Mouse (Mus musculus): ENCODE data around the gene Atp13a3. TPM values are rescaled to one million over a fixed set of nuclear protein-coding genes. Genes with fewer than 3 reads are reported as not detected.

The Atp13a3 gene
- total and polyA plus RNA-seq, 2 experiments from 2014 or later, result 7.1 to 19.7 TPM

DNA sequence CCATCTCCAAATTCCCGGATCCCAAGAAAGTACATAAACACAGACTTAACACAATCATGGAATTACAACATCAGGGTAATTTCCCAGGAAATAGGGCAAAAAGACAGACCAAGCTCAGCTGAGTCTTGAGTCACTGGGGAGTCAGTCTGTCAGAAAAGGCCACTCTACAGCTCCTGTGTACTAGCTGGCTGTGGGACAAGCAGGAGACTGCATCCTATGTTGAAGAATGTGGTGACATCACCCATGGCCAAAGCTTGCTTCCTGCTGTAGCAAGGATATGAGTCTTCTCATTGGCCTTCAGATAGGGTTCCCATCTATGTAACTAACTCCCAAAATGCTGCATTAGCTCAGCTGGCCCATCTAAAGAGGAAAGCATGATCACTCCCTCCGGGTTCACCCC, 36.7 kb upstream of the Atp13a3 start:
- WGBS, result 87% methylated on average over 2 of the region's 2 CpGs
- H3K4me2 ChIP-seq (ENCODE audit: low read depth, low read length), result no peak overlapping the region
- no peak overlapping the region for H3K27ac ChIP-seq
- no peak for TF ChIP-seq CTCF (IDR thresholded peaks at IDR 0.05; ENCODE audit: low read depth)
- H3K9ac ChIP-seq (replicated peaks; ENCODE audit: low read length), result no peak overlapping the region
- DNase-seq (ENCODE audit: low spot score), result no peak
- no peak for ATAC-seq
- no peaks in the 10 kb centered on the region for H3K9me3 ChIP-seq (ENCODE audit: low read length)
- H3K4me3 ChIP-seq (ENCODE audit: low read length), result no peak overlapping the region
- H3K27me3 ChIP-seq (ENCODE audit: insufficient read depth, low read length), result no peaks in the 10 kb centered on the region
- H3K36me3 ChIP-seq (ENCODE audit: insufficient read depth, low read length), result no peaks in the 10 kb centered on the region
- H3K4me1 ChIP-seq (ENCODE audit: insufficient read depth, low read length), result no peaks in the 10 kb centered on the region

DNA sequence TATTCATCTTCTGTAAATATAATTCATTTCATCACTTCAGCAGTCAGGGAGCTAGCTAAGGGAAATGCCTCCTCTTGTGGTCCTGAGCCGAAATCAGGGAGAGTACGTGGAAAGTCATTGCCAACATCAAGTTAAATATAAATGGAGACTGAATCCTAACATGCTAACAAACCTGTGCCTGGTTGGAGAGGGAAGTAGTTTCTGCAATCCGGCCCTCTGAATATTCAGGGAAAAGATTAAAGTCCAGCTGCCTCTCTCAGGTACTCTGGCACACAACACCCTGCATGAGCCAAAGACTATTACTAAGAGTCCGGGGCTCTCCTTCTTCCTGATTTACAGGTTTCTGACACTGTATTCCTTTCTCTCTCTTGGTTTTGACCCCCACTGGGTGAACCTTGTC, 35.6 kb upstream of the Atp13a3 start:
- ATAC-seq, result no peak
- no peaks in the 10 kb centered on the region for H3K36me3 ChIP-seq (ENCODE audit: insufficient read depth, low read length)
- H3K4me3 ChIP-seq (ENCODE audit: low read length), result no peak overlapping the region
- WGBS, result 87% methylated on average over 4 of the region's 4 CpGs
- no peaks in the 10 kb centered on the region for H3K9me3 ChIP-seq (ENCODE audit: low read length)
- no peak overlapping the region for H3K27ac ChIP-seq
- H3K4me2 ChIP-seq (ENCODE audit: low read depth, low read length), result no peak overlapping the region
- no peak for DNase-seq (ENCODE audit: low spot score)
- H3K4me1 ChIP-seq (ENCODE audit: insufficient read depth, low read length), result no peaks in the 10 kb centered on the region
- H3K9ac ChIP-seq (replicated peaks; ENCODE audit: low read length), result no peak overlapping the region
- no peaks in the 10 kb centered on the region for H3K27me3 ChIP-seq (ENCODE audit: insufficient read depth, low read length)
- no peak for TF ChIP-seq CTCF (IDR thresholded peaks at IDR 0.05; ENCODE audit: low read depth)

DNA sequence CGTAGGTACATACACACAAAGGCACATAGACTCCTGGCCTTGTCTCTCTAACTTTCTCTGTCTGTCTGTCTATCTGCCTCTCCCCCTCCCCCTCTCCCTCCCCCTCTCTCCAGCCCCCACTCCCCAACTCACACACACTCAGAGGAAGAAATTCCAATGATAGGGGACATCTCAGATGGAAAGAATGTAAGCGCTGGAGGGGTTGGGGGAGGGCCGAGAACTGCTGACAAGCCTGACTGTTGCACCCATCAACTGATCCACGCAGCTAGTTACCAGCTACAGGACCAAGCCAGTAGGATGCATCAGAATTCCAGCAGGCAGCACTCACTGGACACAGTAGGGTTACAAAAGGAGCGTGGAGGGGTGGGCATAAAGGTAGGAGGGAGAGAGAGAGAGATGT, 34.1 kb upstream of the Atp13a3 start:
- no peaks in the 10 kb centered on the region for H3K9me3 ChIP-seq (ENCODE audit: low read length)
- no peak overlapping the region for H3K27ac ChIP-seq
- no peak for DNase-seq (ENCODE audit: low spot score)
- H3K27me3 ChIP-seq (ENCODE audit: insufficient read depth, low read length), result no peaks in the 10 kb centered on the region
- TF ChIP-seq CTCF (IDR thresholded peaks at IDR 0.05; ENCODE audit: low read depth), result no peak
- no peak for ATAC-seq
- no peaks in the 10 kb centered on the region for H3K4me1 ChIP-seq (ENCODE audit: insufficient read depth, low read length)
- no peak overlapping the region for H3K4me3 ChIP-seq (ENCODE audit: low read length)
- H3K4me2 ChIP-seq (ENCODE audit: low read depth, low read length), result no peak overlapping the region
- H3K9ac ChIP-seq (replicated peaks; ENCODE audit: low read length), result no peak overlapping the region
- 76% methylated on average over 5 of the region's 5 CpGs for WGBS
- no peaks in the 10 kb centered on the region for H3K36me3 ChIP-seq (ENCODE audit: insufficient read depth, low read length)

DNA sequence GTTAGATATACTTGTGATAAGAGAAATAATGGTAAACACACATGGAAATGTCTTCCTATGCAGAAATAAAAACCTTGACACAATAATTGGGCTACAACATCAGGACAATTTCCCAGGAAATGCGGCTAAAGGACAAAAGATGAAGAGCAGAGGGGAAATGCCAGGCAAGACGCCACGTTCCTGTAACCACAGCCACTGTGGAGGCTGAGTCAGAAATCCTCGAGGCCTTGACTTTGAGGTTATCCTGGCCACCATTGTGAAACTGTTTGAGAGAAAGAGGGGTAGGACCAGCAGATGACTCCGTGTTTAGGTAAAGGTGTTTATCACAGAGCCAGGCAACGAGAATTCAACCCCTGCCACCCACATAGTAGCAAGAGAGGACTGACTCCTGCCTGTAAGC, 33.6 kb upstream of the Atp13a3 start:
- Histone ChIP-seq H3K27me3 (ENCODE audit: insufficient read depth, low read length) (no peaks in the 10 kb centered on the region), H3K36me3 (ENCODE audit: insufficient read depth, low read length) (no peaks in the 10 kb centered on the region), H3K9me3 (ENCODE audit: low read length) (no peaks in the 10 kb centered on the region), H3K4me3 (ENCODE audit: low read length) (no peak overlapping the region), H3K27ac (no peak overlapping the region), H3K4me1 (ENCODE audit: insufficient read depth, low read length) (no peaks in the 10 kb centered on the region), H3K9ac (replicated peaks; ENCODE audit: low read length) (no peak overlapping the region), H3K4me2 (ENCODE audit: low read depth, low read length) (no peak overlapping the region)
- ATAC-seq, result no peak
- no peak for TF ChIP-seq CTCF (IDR thresholded peaks at IDR 0.05; ENCODE audit: low read depth)
- DNase-seq (ENCODE audit: low spot score), result no peak
- 85% methylated on average over 6 of the region's 6 CpGs for WGBS

DNA sequence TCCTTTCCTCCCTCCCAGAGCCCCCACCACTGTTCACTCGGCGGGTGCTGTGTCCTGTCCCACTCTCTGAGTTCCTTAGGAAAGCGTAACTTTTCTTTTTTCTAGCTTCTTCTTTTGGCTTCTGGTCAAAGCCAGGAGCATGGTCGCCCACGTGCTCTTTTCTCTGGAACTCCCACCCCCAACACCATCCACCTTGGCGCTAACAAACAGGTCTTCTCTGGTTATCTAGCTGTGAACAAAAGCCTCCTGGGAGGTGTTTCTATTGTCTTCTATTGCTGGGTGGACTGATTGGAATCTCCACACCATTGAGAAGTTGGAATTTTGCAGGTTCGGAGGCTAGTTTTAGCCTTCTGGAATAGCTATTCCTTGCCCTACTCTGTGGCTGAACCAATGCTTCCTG, 30.5 kb upstream of the Atp13a3 start:
- no peak overlapping the region for H3K4me2 ChIP-seq (ENCODE audit: low read depth, low read length)
- no peak for DNase-seq (ENCODE audit: low spot score)
- no peaks in the 10 kb centered on the region for H3K9me3 ChIP-seq (ENCODE audit: low read length)
- H3K4me1 ChIP-seq (ENCODE audit: insufficient read depth, low read length), result no peaks in the 10 kb centered on the region
- H3K27me3 ChIP-seq (ENCODE audit: insufficient read depth, low read length), result no peaks in the 10 kb centered on the region
- no peak overlapping the region for H3K9ac ChIP-seq (replicated peaks; ENCODE audit: low read length)
- no peak overlapping the region for H3K4me3 ChIP-seq (ENCODE audit: low read length)
- no peaks in the 10 kb centered on the region for H3K36me3 ChIP-seq (ENCODE audit: insufficient read depth, low read length)
- no peak overlapping the region for H3K27ac ChIP-seq
- TF ChIP-seq CTCF (IDR thresholded peaks at IDR 0.05; ENCODE audit: low read depth), result no peak
- 89% methylated on average over 7 of the region's 7 CpGs for WGBS
- ATAC-seq, result no peak

DNA sequence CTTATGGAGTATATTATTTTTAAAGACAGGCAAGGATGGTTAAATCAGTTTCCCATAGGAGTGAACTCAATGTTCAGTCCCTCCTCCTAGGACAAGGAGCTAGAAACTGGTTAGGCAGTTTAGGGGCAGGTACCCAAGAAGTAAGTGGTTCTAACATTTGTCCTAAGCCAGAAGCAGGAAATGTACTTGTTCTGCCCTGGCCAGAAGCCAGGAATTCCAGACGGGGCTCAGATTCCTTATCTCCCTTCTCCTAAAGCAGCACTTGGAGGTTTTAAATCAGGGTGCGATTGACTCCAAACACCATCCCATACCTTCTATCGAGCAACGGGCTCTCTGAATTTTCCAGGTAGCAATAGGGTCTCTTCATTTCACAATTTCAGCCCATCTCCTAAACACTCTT, 29.6 kb upstream of the Atp13a3 start:
- Histone ChIP-seq H3K9me3 (ENCODE audit: low read length) (no peaks in the 10 kb centered on the region), H3K4me3 (ENCODE audit: low read length) (no peak overlapping the region), H3K27me3 (ENCODE audit: insufficient read depth, low read length) (no peaks in the 10 kb centered on the region), H3K9ac (replicated peaks; ENCODE audit: low read length) (no peak overlapping the region), H3K27ac (no peak overlapping the region), H3K4me1 (ENCODE audit: insufficient read depth, low read length) (no peaks in the 10 kb centered on the region), H3K4me2 (ENCODE audit: low read depth, low read length) (no peak overlapping the region), H3K36me3 (ENCODE audit: insufficient read depth, low read length) (no peaks in the 10 kb centered on the region)
- DNase-seq (ENCODE audit: low spot score) (no peak), ATAC-seq (no peak)
- no peak for TF ChIP-seq CTCF (IDR thresholded peaks at IDR 0.05; ENCODE audit: low read depth)
- WGBS, result 77% methylated on average over 4 of the region's 4 CpGs

DNA sequence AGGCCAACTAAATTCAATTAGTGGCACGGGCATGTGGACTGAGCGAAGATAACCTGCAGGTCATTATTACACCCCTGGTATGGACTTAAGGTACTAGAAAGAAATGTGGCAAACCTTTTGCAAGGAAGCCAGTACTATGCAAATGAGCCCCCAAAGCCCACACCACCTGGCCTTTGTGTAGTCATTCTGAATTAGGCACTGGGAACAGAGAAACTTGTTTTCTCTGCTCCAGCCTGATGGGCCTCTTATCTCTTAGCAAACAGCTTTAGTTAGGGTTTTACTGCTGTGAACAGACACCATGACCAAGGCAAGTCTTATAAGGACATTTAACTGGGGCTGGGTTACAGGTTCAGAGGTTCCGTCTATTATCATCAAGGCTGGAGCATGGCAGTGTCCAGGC, 27.4 kb upstream of the Atp13a3 start:
- Histone ChIP-seq H3K27ac (no peak overlapping the region), H3K4me2 (ENCODE audit: low read depth, low read length) (no peak overlapping the region), H3K4me1 (ENCODE audit: insufficient read depth, low read length) (no peaks in the 10 kb centered on the region), H3K36me3 (ENCODE audit: insufficient read depth, low read length) (no peaks in the 10 kb centered on the region), H3K27me3 (ENCODE audit: insufficient read depth, low read length) (no peaks in the 10 kb centered on the region), H3K9me3 (ENCODE audit: low read length) (no peaks in the 10 kb centered on the region), H3K4me3 (ENCODE audit: low read length) (no peak overlapping the region), H3K9ac (replicated peaks; ENCODE audit: low read length) (no peak overlapping the region)
- no peak for ATAC-seq
- 85% methylated on average over 3 of the region's 3 CpGs for WGBS
- no peak for TF ChIP-seq CTCF (IDR thresholded peaks at IDR 0.05; ENCODE audit: low read depth)
- no peak for DNase-seq (ENCODE audit: low spot score)
